Mouse (Mus musculus): ENCODE data around the gene Loxl3.

- TF ChIP-seq CTCF (IDR thresholded peaks at IDR 0.05; ENCODE audit: low read depth) = no peak
- TF ChIP-seq EP300 (IDR thresholded peaks at IDR 0.05; ENCODE audit: low read depth) = no peak
Measured at GRCm38 (mm10) chr6:83087926-83088260, 53.9 kb downstream of the Loxl3 start.
